Mouse (Mus musculus): ENCODE data around the gene Vps54.
"Not testable (repeated sequence)": the region's sequence is repeated elsewhere in the genome, so short reads cannot be mapped to it uniquely, and the experiment has no call there.

Vps54 gene

GRCm38 (mm10) chr11:21241351-21241750 lies 2.3 kb downstream of the Vps54 start:
- DNase-seq (ENCODE audit: extremely low spot score) = no peak

- DNase-seq (ENCODE audit: extremely low spot score) = no peak
These were observed 8.3 kb downstream of the Vps54 start for GRCm38 (mm10) chr11:21247203-21247865.

- no peak for DNase-seq (ENCODE audit: extremely low spot score)
These were observed 8.9 kb downstream of the Vps54 start for GRCm38 (mm10) chr11:21247940-21248339.

GRCm38 (mm10) chr11:21250366-21250765 lies 11.3 kb downstream of the Vps54 start:
- DNase-seq (ENCODE audit: extremely low spot score) = no peak

GRCm38 (mm10) chr11:21258611-21259010 lies 19.5 kb downstream of the Vps54 start:
- not testable (repeated sequence) for DNase-seq (ENCODE audit: extremely low spot score)

GRCm38 (mm10) chr11:21265423-21265822 lies 26.3 kb downstream of the Vps54 start:
- DNase-seq (ENCODE audit: extremely low spot score) = no peak

- no peak for DNase-seq (ENCODE audit: extremely low spot score)
These were observed 37.1 kb downstream of the Vps54 start for GRCm38 (mm10) chr11:21276151-21276550.

GRCm38 (mm10) chr11:21286391-21286790 lies 47.3 kb downstream of the Vps54 start:
- no peak for DNase-seq (ENCODE audit: extremely low spot score)

GRCm38 (mm10) chr11:21288153-21288552 lies 49.1 kb downstream of the Vps54 start:
- not testable (repeated sequence) for DNase-seq (ENCODE audit: extremely low spot score)

- DNase-seq (ENCODE audit: extremely low spot score) = no peak
These were observed 56.4 kb downstream of the Vps54 start for GRCm38 (mm10) chr11:21295486-21295885.

- no peak for DNase-seq (ENCODE audit: extremely low spot score)
These were observed 64.5 kb downstream of the Vps54 start for GRCm38 (mm10) chr11:21303619-21304018.

GRCm38 (mm10) chr11:21307078-21307668 lies 68.1 kb downstream of the Vps54 start:
- DNase-seq (ENCODE audit: extremely low spot score) = no peak

- peak; percentile 9 for DNase-seq (ENCODE audit: extremely low spot score)
These were observed 69.0 kb downstream of the Vps54 start for GRCm38 (mm10) chr11:21308119-21308518.

- DNase-seq (ENCODE audit: extremely low spot score) = no peak
These were observed 70.4 kb downstream of the Vps54 start for GRCm38 (mm10) chr11:21309516-21309915.

- no peak for DNase-seq (ENCODE audit: extremely low spot score)
These were observed 75.0 kb downstream of the Vps54 start for GRCm38 (mm10) chr11:21313922-21314657.

- DNase-seq (ENCODE audit: extremely low spot score) = no peak
These were observed 82.5 kb downstream of the Vps54 start for GRCm38 (mm10) chr11:21321577-21321976.

GRCm38 (mm10) chr11:21322349-21322748 lies 83.3 kb downstream of the Vps54 start:
- no peak for DNase-seq (ENCODE audit: extremely low spot score)

- DNase-seq (ENCODE audit: extremely low spot score) = no peak
These were observed 86.7 kb downstream of the Vps54 start for GRCm38 (mm10) chr11:21325781-21326180.

GRCm38 (mm10) chr11:21326770-21327169 lies 87.7 kb downstream of the Vps54 start:
- DNase-seq (ENCODE audit: extremely low spot score) = no peak

- DNase-seq (ENCODE audit: extremely low spot score) = no peak
These were observed 88.4 kb downstream of the Vps54 start for GRCm38 (mm10) chr11:21327486-21327885.

GRCm38 (mm10) chr11:21328141-21328540 lies 89.1 kb downstream of the Vps54 start:
- no peak for DNase-seq (ENCODE audit: extremely low spot score)

GRCm38 (mm10) chr11:21332639-21333295 lies 93.7 kb downstream of the Vps54 start:
- DNase-seq (ENCODE audit: extremely low spot score) = no peak
